Mouse (Mus musculus) liver, embryonic 14.5 days (tissue): ENCODE measurements at regions not wholly inside any gene's neighbourhood (a gene's known extent, or its start where the extent isn't known, plus 50 kb on each side); places are given as distances from the start of the nearest gene placed in this dataset.

ENCODE experiments used
- CTCF ChIP-seq: IDR thresholded peaks from 2 replicates; pipeline ENCODE4 v1.5.1; 2016; ENCODE audit warnings: antibody characterized with exemption, low read depth, control low read depth
- EP300 ChIP-seq: IDR thresholded peaks from 2 replicates; pipeline ENCODE4 v1.6.1; 2016; ENCODE audit warnings: antibody characterized with exemption, low read depth

GRCm38 (mm10) chr5:118377402-118377848 is 132.4 kb downstream of the 2410131K14Rik start:
- TF ChIP-seq CTCF (no peak), EP300 (no peak)
